Mouse (Mus musculus) kidney, adult 11 months (tissue): Measurements from ENCODE around the gene Cpt1c.
A peak's percentile ranks its signal among the peaks of the same experiment; 100 is the strongest.

ENCODE experiments used
- DNase-seq: peaks from one replicate; pipeline ENCODE4 v3.0.0; 2022

Gene Cpt1c

DNA sequence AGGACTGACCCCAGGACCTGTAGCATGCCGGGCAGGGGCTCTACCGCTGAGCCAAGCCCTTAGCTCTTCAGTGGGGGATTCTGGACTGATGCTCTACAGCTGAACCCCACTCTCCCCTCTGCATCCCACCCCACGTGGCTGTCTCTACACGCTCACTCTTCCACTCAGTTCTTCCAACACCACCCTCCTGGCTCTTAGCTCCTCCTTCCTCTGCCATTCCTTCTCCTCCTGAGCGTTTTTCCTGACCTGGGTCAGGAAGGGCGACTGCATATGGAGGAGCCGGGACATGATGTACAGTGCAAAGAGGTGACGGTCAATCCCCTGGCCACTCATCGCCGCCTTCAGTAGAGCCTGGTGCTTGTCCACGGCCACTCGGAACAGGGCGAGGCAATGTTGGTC lies 14.1 kb downstream of the Cpt1c start:
- no peak for DNase-seq

DNA sequence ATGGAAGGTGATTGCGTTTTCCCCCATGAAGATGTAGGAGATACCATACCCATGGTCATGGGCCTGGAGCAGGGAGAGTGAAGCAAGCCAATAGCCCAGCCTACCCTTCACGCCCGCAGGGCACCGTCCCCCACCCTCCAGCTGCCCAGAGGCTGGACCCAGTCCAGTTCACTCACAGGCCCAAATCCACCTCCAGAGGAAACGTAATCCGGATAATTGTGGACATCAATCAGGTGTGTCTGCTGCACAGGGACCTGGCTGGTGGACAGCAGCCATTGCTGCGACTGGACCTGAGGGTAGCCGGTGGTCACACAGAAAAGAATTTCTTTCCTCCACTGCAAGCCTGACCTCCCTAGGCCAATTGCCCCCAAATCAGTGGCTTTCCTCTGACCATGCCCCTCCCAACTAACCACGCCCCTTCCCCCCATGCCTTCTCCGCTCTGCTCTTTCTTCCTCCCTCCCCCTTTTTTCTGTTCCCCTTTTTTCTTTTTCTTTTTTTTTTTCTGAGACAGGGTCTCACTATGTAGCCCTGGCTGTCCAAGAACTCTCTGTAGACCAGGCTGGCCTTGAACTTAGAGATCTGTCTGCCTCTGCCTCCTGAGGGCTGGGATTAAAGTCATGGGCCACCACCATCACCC lies 14.7 kb downstream of the Cpt1c start:
- DNase-seq: no peak

DNA sequence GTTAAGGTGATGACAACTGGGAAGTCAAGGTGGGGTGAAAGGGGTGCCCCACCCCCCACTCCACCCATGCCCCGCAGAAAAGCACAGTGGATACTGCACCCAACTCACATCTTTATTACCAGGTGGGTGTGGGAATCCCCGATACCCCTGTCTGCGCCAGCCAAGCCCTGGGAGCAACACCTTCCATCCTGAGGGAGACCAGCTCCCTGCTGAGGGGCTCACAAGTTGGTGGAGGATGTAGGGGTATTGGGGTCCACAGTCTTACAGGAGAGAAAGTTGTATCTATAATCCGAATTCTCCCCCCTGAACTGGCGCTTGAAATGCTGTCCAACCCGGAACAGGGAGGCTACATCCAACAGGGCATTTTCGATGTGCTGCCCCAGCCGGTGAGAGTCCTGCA lies 15.4 kb downstream of the Cpt1c start:
- DNase-seq: no peak

DNA sequence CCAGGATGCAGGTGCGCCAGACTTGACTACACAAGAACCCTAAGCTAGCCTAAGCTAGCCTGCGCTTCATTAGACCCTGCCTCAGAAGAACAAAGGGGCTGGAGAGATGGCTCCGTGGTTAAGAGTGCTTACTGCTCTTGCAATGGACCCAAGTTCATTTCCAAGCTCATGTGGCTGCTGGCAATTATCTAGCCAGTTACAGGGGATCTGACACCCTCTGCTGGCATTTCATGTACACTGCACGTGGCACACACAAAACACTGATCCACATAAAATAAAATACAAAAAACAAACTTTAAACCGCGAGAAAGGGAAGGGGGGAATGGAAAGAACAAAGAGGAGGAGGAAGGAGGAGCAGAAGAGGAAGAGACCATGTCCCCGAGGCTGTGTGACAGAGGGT lies 16.4 kb downstream of the Cpt1c start:
- DNase-seq: peak; percentile 37

DNA sequence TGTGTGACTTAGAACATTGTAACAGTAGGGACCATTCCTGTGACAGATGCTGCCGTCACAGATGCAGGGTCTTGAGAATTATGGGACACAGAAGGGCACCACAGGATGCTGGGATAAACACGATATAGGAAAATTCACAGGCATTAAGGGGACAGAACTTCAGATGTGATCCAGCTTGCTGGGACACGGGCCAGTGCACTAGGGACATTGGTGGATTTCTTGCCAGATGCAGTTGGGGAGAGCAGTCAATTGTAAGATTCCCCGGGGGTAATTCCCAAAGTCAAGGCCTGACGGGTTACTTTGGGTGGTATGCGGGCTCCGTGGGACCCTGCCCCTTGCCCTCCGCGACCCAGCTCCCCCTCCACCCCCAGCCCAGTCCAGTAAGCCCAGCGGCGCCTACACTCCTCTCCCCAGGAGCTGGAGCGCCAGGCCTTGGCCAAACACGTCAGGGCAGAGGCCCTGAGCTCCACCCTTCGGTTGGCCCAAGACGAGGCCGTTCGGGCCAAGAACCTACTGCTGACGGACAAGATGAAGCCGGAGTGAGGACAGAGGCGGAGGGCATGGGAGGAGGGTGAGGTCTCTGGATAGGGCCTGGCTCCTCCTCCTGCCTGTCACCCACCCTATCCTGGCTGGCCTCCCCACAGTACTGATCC lies 17.3 kb downstream of the Cpt1c start:
- no peak for DNase-seq

DNA sequence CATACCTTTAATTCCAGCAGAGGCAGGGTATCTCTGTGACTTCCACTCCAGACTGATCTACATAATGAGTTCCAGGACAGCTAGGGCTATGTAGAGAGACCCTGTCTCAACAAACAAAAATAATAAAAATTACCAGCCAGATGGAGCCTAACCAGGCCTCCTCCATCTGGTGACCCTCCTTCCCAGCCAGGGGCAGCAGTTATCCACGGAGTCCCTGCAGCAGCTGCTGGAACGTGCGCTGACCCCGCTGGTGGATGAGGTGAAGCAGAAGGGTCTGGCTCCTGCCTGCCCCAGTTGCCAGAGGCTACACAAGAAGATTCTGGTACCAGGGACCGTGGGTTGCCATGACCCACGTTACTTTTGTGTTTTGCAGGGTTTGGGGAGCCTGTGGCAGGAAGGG lies 18.4 kb downstream of the Cpt1c start:
- DNase-seq: no peak

DNA sequence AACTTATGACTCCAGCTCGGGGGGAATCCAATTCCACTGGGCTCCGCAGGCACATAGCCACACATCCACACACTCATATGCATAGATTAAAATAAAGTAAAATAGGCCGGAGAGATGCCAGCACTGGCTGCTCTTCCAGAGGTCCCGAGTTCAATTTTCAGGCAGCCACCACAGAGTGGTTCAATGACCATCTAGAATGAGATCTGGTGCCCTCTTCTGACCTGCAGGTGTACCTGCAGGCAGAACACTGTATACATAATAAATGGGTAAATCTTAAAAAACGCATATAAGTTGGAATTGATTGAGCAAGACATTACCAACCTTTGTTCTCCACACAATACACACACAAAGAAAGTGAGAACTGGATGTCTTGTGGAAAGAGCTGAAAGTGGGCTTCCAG lies 19.0 kb downstream of the Cpt1c start:
- no peak for DNase-seq

DNA sequence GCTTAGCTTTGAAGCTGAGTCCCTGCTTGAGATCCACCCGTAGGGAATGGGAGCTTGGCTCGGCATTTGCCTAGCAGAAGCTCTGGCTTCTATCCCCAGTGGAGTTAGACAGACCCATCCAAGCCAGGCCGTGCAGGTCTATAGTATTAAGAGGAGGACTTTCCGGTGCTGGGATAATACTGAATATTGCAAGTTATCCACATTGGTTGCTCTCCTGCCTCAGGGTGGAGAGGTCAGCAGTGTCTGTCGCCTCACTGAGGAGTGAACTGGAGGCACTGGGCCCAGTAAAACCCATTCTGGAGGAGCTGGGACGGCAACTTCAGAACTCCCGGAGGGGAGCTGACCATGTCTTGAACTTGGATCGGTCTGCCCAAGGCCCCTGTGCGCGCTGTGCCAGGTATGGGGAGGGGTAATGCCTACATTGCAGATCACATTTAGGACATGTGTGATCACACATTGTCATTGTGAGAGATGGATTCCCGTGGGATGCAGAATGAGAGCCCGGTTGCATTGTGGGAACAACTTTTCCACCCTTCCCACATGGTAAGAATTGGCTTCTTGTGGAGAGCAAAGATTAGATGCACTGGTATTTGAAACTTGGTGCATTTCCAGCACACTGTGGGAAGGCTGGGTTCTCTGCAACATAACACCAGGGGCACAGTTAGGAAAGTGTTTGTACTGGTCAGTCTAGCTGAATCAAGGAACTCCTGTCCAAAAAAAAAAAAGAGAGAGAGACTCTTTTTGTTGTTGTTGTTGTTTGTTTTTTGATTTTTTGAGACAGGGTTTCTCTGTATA lies 20.4 kb downstream of the Cpt1c start:
- no peak for DNase-seq

DNA sequence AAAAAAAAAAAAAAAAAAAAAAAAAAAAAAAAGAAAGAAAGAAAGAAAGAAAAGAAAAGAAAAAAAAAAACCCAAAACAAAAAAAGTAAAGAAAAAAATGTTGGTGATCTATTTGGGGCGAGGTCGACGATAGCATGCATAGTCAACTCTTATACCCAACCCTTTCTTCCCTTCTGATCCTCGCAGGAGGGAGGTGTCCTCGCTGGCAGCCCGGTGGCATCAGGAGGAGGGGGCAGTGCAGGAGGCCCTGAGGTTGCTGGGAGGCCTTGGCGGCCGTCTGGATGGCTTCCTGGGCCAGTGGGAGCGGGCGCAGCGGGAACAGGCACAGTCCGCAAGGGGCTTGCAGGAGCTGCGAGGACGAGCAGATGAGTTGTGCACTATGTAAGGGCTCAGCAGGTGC lies 21.1 kb downstream of the Cpt1c start:
- no peak for DNase-seq

DNA sequence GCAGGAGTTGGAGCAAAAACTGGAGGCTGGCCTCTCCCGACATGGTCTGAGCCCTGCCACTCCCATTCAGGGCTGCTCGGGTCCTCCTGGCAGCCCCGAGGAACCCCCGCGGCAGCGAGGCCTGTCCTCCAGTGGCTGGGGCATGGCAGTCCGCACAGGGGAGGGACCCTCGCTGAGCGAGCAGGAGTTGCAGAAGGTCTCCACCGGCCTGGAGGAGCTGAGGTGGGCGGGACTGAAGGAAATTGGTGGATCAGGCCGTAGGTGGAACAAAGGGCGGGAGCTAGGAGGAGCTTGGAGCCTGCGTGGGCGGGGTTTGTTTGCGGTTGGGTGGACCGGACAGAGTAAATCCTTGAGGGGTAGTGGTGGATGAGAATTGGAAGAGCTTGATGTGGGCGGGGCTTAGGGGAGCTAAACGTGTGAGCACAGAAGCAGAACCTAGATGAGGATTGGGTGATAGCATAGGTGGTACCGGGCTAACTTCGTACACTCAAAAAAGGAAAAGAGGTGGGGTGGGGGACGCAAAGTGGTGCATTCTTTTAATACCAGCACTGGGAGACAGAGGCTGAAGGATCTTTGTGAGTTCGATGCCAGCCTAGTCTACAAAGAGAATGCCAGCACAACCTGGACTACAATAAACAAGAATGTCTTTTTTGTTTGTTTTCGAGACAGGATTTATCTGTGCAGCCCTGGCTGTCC lies 21.9 kb downstream of the Cpt1c start:
- peak; percentile 96 for DNase-seq

DNA sequence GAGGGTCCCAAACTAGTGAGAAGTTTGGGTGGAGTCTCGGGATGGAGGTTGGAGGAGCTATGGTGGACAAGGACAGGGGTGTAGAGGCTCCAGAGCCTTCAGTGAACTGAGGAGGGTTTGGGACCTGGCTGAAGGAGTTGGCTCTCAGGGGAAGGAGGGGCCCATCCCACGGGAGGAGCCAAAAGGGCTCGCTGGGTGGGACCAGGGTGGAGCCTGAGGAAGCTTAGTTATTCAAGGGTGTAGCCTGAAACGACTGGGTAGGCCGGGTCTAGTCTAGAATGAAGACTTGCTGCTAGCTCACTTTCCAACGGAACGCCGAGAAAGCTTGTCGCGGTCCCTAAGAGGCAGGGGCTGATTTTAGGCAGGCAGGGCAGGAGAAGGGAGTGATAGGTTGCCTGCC lies 22.7 kb downstream of the Cpt1c start:
- peak; percentile 83 for DNase-seq

DNA sequence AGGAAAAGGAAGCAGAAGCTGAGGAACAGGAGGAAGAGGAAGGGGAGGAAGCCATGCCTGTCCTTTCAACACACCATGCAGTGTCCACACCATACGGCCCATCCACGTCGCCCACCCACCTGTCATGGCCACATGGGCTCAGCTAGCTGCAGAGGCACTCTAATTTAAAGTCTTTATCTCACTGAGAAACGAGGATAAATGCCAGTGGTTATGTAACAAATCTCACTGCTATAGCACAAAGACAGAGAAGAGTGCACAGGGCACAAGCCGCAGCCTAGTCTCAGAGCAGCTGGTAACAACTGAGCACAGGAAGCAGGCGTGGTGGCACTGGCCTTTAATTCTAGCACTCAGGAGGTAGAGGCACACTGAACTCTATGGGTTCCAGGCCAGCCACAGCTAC lies 24.7 kb downstream of the Cpt1c start:
- no peak for DNase-seq

DNA sequence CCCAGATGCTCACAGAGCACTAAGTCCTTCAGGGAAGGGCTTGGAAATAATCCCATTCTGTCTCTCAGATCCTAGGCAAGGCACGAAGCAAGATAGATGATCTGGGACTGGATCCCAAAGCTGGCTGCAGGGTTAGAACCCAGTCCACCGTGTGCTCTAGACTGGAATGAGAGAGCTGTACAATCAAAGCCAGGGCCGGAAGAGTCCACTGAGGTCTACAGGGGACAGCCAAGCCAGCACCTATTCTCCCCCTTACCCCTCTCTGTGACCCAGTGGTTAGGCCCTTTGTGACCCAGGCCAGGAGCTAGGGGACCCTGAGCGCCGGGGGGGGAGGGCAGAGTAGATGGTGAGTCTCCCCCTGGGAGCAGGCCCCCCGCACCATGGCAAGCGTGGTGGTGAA lies 31.7 kb downstream of the Cpt1c start, which contains the start of gene Tsks:
TSS of gene Tsks (plus strand) at position 301 of the 400 bp plus-strand sequence.
- no peak for DNase-seq

DNA sequence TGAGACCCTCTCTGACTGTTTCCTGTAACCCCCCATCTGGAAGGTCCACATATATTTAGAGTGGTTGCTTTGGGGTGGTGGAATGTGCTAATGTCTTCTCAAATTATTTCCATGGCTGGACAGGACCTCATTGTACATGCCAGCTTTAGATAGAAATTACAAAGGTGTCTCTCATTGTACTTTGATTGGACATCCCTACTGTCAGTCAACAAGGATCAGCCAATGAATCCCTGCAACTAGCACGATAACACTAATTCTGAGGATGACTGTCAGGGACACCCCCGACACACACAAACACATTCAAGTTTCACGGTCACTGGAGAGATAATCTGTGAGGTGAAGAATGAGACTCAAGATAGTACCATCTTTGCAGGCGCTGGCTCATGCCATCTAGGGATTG lies 36.0 kb downstream of the Cpt1c start:
- no peak for DNase-seq

DNA sequence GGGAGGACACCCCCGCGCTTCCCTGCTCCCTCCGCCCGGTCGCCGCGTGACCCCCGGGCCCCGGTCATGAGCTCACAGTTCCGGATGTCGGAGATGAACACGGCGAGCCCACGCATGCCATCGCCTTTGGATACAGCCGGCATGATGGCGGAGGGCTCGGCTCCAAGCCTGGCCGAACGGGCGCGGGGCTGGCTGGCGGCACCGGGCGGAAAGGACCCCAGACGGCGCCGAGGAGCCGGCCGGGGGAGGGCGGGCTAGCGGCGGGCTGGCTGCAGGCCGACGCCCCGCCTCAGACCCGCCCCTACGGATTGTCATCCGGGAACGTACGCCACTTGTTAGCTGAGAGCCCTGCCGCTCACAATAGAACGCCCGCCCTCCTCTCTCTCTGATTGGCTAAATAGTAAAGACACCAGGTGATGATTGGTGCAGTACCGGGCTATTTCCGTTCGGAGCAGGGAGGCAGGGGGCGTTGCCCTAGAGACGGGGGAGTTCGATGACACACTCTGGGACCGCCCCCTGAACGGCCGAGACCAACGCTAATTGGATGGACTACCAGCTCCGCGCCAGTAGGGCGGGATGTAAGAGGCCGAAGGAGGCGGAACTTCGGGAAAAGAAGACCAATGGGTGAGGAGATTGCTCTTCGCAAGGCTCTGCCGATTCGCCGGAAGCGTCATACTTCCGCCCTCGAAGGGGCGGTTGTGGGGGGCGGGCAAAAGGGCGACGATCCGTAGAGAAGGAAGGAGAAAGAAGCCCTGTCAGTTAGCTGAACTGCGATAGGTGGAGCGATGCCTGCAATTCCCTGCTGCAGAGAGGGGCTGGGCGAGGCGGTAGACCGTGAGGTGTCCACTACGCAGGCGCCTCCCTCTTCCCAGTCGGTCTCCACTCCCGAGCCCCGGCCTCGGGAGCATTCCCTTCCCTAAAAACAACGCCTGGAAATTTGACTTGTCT lies 45.2 kb downstream of the Cpt1c start, which contains the start of gene Ap2a1:
TSS of gene Ap2a1 (minus strand) at position 293 of the 948 bp plus-strand sequence.
- DNase-seq: peak; percentile 100

DNA sequence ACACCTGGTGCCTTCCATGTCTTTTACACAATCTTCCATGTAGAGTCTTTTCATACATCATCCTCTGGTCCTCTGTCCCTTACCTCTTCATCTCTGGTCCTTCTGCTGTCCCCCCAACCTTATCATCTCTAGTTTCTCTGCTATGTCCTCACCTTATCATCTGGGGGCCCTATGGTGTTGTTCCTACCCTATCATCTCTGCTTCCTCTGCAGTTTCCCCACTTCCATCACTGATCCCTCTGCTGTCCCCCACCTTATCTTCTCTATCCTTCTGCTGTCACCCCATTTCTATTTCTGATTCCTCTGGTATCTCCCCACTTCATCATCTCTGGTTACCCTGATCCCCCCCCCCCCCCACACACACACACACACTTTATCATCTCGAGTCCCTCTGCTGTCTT lies 46.1 kb downstream of the Cpt1c start:
- no peak for DNase-seq

DNA sequence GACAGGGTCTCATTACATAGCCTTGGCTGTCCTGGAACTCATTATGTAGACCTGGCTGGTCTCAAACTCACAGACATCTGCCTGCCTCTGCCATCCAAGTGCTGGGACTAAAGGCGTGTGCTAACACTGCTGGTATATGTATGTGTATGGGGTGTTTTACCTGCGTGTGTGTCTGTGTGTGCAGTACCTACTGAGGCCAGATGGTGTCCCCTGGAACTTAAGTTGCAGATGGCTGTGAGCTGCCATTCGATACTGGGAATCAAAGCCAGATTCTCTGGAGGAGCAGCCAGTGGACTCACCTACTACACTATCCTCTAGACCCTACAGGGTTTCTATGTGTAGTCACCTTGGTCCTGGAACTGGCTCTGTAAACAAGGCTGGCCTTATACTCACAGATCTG lies 49.2 kb downstream of the Cpt1c start:
- peak; percentile 56 for DNase-seq

DNA sequence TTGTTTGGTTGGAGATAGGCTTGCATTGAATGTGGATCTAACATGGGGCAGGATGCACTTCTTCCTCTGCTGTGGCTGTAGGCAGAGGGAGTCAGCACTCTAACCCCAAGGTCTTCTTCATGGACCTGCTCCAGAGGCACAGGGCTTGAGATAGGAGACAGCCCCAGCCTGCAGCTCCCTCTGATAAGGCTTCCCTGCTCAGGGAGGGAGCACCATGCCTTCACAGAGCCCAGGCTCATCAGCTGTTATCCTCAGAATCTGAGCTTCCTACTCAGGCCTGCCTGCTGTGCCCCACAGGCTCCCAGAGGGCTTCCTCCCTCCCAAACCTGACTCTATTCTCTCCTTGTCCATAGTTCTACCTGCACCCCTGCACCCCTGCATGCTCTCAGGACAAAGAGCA lies 52.1 kb downstream of the Cpt1c start:
- DNase-seq: no peak

DNA sequence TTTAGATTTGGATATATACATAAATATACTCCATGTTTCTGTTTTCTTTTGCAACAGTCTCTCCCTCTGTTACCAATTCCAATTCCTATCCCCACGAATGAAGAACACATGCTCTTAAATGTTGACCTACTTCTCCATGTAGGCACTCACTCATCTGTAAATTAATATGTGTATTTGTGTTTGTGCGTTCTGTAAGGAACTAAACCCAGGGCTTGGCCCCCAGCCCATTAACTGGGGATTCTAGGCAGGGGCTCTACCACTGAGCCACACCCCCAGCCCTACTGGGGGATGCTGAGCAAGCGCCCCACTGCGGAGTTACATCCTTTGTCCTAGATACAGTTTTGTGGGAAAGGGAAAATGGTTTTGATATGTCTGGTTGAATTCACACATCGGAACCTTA lies 55.5 kb downstream of the Cpt1c start:
- no peak for DNase-seq

DNA sequence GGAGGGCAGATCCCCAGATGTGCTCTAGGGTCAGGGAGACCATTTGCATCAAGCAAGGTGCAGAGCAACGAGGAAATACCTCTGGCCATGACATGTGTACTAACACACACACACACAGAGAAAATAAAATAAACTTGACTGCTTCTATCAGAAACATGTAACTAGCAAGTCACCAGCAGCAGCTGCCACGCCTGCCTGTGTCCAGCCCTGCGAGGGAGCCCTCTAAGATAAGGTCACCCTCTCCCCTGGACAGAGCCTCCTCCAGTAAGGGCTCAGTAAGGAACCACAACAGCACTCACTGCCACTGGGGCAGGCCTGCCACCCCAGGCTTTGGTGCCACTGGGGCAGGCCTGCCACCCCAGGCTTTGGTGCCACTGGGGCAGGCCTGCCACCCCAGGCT lies 56.4 kb downstream of the Cpt1c start:
- DNase-seq: no peak

DNA sequence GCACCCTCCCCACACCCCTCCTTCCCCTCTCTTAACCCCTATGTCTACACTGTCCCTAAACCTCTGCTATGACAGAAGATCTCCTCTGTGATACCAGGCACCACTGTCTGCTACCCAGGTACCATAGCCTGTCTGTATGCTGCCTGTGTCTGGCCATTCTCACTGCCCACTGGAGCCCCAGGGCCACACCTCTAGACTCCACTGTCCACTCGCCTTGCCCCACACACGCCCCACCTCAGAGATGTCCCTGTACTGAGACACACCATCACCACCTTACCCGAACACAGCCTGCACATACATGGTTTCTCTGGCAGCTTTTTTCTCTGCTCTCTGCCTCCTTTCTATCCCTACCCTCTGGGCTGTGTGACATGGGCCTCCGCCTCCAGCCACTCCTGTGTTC lies 57.8 kb downstream of the Cpt1c start:
- DNase-seq: no peak

DNA sequence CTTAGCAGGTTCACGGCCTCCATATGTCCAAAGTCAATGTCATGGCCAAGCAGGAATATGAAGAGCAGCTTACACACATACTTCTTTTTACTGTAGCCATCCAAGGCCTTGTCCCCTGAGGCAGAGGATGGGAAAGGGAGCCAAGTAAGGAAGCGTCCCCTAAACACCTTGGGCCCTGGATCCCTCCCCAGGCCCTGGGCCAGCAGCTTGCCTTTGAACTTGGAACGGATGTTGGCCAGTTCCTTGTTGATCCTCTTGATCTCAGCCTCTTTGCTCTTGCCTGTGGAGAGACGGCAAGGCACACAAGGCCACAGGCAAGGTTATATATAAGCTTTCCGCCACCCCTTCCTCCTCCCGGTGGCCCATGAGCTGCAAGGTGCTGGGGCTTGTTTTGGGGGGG lies 58.5 kb downstream of the Cpt1c start:
- no peak for DNase-seq
